Mouse (Mus musculus) cerebellum, adult 8-10 months (tissue): ENCODE measurements around the gene Mogat2.

ENCODE experiments used
- DNase-seq: peaks from one replicate; pipeline ENCODE4 v3.0.0; 2022

The Mogat2 gene

GRCm38 (mm10) chr7:99238417-99238816 is at the start of gene Mogat2:
Gene Mogat2, minus strand, starts transcription at chr7:99238619.
- no peak for DNase-seq

- DNase-seq, result no peak
Measured at GRCm38 (mm10) chr7:99287287-99287686, 48.9 kb upstream of the Mogat2 start.

- DNase-seq, result no peak
Measured at GRCm38 (mm10) chr7:99279586-99279985, 41.2 kb upstream of the Mogat2 start.

- no peak for DNase-seq
Measured at GRCm38 (mm10) chr7:99278309-99278708, 39.9 kb upstream of the Mogat2 start.

GRCm38 (mm10) chr7:99276679-99277078 is 38.3 kb upstream of the Mogat2 start:
- no peak for DNase-seq

GRCm38 (mm10) chr7:99275131-99275530 is 36.7 kb upstream of the Mogat2 start:
- DNase-seq, result no peak

- DNase-seq, result no peak
Measured at GRCm38 (mm10) chr7:99271630-99272029, 33.2 kb upstream of the Mogat2 start.

GRCm38 (mm10) chr7:99268951-99269945 is 30.8 kb upstream of the Mogat2 start:
- DNase-seq, result peak; percentile 19

GRCm38 (mm10) chr7:99268506-99268900 is 30.1 kb upstream of the Mogat2 start:
- DNase-seq, result no peak

GRCm38 (mm10) chr7:99267897-99268505 is 29.6 kb upstream of the Mogat2 start:
- peak; percentile 70 for DNase-seq

- DNase-seq, result peak; percentile 69
Measured at GRCm38 (mm10) chr7:99267251-99267896, 29.0 kb upstream of the Mogat2 start, which contains the start of gene Map6. Gene Map6, plus strand, starts transcription at chr7:99267447.

- DNase-seq, result no peak
Measured at GRCm38 (mm10) chr7:99264597-99264996, 26.2 kb upstream of the Mogat2 start.

GRCm38 (mm10) chr7:99263509-99263908 is 25.1 kb upstream of the Mogat2 start:
- no peak for DNase-seq

GRCm38 (mm10) chr7:99261900-99262299 is 23.5 kb upstream of the Mogat2 start:
- no peak for DNase-seq

- no peak for DNase-seq
Measured at GRCm38 (mm10) chr7:99255006-99255405, 16.6 kb upstream of the Mogat2 start.

- DNase-seq, result no peak
Measured at GRCm38 (mm10) chr7:99250386-99250785, 12.0 kb upstream of the Mogat2 start.

GRCm38 (mm10) chr7:99249582-99249911 is 11.1 kb upstream of the Mogat2 start:
- DNase-seq, result peak; percentile 48

GRCm38 (mm10) chr7:99248906-99249581 is 10.6 kb upstream of the Mogat2 start:
- no peak for DNase-seq

GRCm38 (mm10) chr7:99248157-99248742 is 9.8 kb upstream of the Mogat2 start:
- DNase-seq, result no peak

- DNase-seq, result no peak
Measured at GRCm38 (mm10) chr7:99242097-99242496, 3.7 kb upstream of the Mogat2 start.

GRCm38 (mm10) chr7:99236888-99237660 is 1.3 kb downstream of the Mogat2 start:
- DNase-seq, result no peak

GRCm38 (mm10) chr7:99235657-99236056 is 2.8 kb downstream of the Mogat2 start:
- no peak for DNase-seq
